Mouse (Mus musculus) gastrocnemius, adult 2 months (tissue): ENCODE results near the gene Mras. TPM values are rescaled to one million over a fixed set of nuclear protein-coding genes. Genes with fewer than 3 reads are reported as not detected.
A peak's percentile ranks its signal among the peaks of the same experiment; 100 is the strongest.

ENCODE experiments used
- DNase-seq: peaks from one replicate; pipeline ENCODE4 v3.0.0; 2022
- H3K27ac ChIP-seq: fragments of 200-600 bp; 2 replicates; pipeline ENCODE4 v1.8.1; 2022; ENCODE audit warnings: mild to moderate bottlenecking
- H3K4me3 ChIP-seq: fragments of 200-600 bp; 2 replicates; pipeline ENCODE4 v1.8.1; 2022; ENCODE audit warnings: mild to moderate bottlenecking, moderate library complexity
- CTCF ChIP-seq: fragments of 200-600 bp; IDR thresholded peaks from 2 replicates; pipeline ENCODE4 v1.8.1; 2022; ENCODE audit warnings: antibody characterized with exemption, mild to moderate bottlenecking, moderate library complexity
- intact Hi-C: fragments of 180-260 bp; cut with DNase I; formaldehyde crosslinking; loops from one replicate; pipeline ENCODE4 v1.15.1; 2025
- total RNA-seq, 2 experiments: library from RNA; stranded (reverse); gene quantifications; 2 replicates each; pipeline ENCODE4 v1.2.3; 2021

Mras gene
- total RNA-seq, 2 experiments from 2014 or later: 5.0 to 5.7 TPM

DNA sequence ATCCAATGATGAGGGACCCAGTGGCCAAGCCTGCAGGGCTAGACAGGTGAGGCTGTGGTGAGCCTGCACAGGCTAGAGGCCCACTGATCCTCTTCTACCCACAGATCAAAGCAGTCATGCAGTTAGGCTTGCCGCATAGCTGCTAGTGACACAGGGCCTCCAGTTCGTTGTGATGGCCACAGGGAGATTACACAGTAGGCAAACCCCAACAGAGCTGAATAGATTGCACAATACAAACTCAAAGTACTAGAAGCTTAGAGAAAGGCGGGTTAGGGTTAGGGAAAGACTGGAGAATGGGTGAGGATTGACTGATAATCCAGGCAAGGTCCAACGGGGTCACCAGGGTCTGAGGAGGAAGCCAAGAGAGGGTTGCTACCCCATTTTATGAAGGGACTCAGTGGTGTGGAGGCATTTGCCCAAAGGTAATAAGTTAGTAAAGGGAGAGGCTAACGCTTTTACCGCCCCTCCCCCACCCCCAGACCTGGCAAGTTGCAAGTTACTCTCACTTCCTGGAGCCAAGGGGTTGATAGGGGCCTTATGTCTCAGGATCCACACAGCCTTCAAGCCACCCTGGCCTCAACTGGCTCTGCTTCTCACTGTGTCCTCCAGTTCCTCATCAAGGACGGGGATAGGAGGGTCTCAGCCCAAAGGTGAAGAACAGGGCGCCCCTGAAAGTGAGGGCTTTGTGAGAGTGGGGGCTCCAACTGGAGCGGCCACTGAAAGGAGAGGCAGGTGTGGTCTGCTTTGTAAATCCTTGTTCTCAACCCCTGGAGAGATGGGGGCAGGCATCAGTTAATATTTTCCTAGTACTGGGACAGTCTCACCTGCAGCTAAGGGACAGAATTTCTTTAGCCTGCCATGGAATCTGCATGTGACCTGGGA is 13.2 kb downstream of the Mras start:
- no peak for DNase-seq
- Histone ChIP-seq H3K4me3 (no peak overlapping the region), H3K27ac (no peak overlapping the region)
- intact Hi-C loops: no loop called here
- no peak for TF ChIP-seq CTCF

DNA sequence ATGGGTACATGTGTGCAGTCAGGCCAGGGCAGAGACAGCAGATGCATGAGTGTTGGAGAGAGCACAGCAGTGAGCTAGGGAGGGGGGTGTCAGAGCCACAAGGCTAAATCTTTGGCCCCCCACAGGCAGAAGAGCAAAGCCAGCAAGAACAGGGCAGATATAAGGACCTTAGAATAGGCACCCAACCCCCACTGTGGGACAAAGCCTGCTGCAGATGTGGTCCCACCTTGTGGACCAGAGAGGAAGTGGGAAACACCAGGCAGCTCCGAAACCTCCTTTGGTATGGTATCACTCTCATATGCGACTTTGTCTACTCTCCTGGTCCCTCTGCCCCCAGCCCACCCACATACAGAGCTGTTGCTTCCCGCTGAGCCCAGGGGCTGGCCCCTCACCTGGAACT is 15.3 kb downstream of the Mras start:
- no peak for DNase-seq
- intact Hi-C loops: no loop called here
- H3K4me3 ChIP-seq: no peak overlapping the region
- TF ChIP-seq CTCF: no peak
- H3K27ac ChIP-seq: no peak overlapping the region

GRCm38 (mm10) chr9:99419951-99420701 is 17.1 kb downstream of the Mras start:
- no peak for DNase-seq
- intact Hi-C loops: no loop called here
- Histone ChIP-seq H3K27ac (peak overlapping the region; percentile 20), H3K4me3 (0 out of 2 replicates have a peak overlapping the region, but pooled peaks have one; percentile 4)
- no peak for TF ChIP-seq CTCF

GRCm38 (mm10) chr9:99418377-99418776 is 18.8 kb downstream of the Mras start:
- Histone ChIP-seq H3K4me3 (no peak overlapping the region), H3K27ac (peak overlapping the region; percentile 66; the same call in 1 of the 2 replicates)
- intact Hi-C loops: no loop called here
- no peak for TF ChIP-seq CTCF
- DNase-seq: no peak

- peak overlapping the region; percentile 66 for H3K27ac ChIP-seq
- peak; percentile 49 for DNase-seq
- intact Hi-C loops: no loop called here
- H3K4me3 ChIP-seq: no peak overlapping the region
- no peak for TF ChIP-seq CTCF
These were observed 19.8 kb downstream of the Mras start for GRCm38 (mm10) chr9:99417288-99417846.

DNA sequence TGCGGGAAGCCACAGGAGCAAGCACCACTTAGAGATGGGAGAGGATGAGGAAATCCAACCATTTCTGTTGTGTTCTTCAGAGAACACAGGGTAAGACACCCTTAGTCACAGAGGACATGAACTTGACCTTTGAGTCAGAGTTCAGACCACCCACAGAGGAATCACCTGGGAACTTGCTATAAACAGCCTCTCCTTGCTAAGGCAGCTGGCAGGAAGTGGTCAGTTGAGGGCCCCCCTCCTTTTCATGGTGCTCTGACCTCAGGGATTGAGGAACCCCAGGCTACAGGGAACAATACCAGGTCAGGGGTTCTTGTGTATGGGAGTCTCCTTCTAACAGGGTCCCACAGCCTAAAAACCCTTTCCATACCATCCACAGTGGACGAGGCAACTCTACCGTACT is 20.4 kb downstream of the Mras start:
- no peak for TF ChIP-seq CTCF

DNA sequence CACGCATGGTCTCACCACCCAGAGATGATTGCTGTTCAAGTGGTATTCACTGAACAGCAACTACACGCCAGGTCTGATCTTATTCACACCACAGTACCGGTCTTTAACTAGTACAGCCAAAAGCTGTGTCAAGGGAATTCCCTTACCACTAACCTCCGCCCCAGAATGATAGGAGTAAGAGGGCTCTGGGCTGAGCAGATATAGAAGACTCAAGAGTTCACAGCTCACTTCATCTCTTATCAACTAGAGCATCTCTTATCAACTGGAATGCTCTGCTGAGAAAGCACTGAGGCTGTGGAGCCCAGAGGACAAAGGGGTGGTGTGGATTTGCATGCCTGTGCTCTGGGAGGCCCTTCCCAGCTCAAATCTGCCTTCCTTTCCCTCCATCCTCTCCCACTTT is 25.4 kb downstream of the Mras start:
- no peak for TF ChIP-seq CTCF
- Histone ChIP-seq H3K27ac (no peak overlapping the region), H3K4me3 (no peak overlapping the region)
- intact Hi-C loops: no loop called here
- no peak for DNase-seq

More for the DNA sequence above, 20.4 kb downstream of the Mras start:
- H3K4me3 ChIP-seq: no peak overlapping the region
- no peak for DNase-seq
- peak overlapping the region; percentile 66 for H3K27ac ChIP-seq
- intact Hi-C loops: no loop called here

GRCm38 (mm10) chr9:99411093-99411492 is 26.1 kb downstream of the Mras start:
- DNase-seq: no peak
- Histone ChIP-seq H3K4me3 (no peak overlapping the region), H3K27ac (no peak overlapping the region)
- TF ChIP-seq CTCF: no peak
- intact Hi-C loops: no loop called here

DNA sequence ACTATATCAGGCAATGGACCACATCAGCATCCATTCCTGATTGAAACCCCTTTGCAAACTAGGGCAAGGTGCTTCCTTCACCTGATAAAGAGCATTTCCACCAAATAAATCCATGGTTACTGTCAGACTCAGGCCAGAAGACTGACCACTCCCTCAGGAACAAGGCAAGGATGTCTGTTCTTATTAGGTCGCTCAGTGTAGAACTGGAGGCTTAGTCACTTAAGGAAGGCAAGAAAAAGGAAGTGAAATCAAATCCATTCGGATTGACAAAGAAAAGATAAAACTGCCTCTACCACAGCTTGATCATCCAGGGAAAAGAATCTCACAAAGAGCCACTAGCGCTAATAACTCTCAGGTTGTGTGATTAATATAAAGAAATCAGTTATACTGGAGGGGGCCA is 27.9 kb downstream of the Mras start:
- Histone ChIP-seq H3K27ac (no peak overlapping the region), H3K4me3 (no peak overlapping the region)
- TF ChIP-seq CTCF: no peak
- intact Hi-C loops: no loop called here
- no peak for DNase-seq

DNA sequence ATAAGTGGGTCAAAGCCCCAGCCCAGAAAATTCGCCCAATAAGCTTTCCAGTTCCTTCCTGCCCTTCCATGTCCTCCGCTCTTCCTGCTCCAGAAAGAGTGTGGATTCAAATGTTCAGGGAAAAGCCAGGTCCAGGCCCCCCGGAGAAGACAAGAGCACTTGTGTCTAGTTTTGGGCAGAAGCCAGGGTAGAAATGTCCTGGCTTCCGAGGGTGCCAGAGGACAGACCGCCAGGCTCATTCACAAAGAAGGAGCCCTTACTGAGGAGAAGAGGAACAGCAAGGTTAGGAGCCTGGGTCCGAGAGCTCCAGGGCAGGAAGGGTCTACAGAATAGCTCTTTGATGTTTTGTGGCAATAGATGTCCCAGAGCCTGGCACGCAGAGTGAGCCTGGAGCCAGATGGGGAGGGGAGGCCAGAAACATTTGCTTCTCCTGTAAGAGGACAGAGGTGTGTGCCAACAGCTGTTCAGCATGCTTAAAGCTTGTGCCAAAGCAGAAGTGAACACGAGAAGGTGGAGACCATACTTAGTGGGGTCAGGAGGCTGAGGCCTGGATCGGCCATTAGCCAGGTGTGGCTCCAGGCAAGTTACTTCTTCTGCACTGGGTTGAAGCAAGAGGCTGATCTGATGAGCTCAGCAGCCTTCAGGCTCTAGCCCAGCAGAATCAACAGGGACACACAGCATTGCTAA is 35.8 kb downstream of the Mras start:
- DNase-seq: peak; percentile 82
- TF ChIP-seq CTCF: no peak
- intact Hi-C loops: loop anchor here (2.0 kb wide), 1 partner anchor 35 kb away; the partner anchor contains the start of gene Mras
- Histone ChIP-seq H3K27ac (peak overlapping the region; percentile 84), H3K4me3 (no peak overlapping the region)

GRCm38 (mm10) chr9:99400781-99401180 is 36.4 kb downstream of the Mras start:
- Histone ChIP-seq H3K4me3 (no peak overlapping the region), H3K27ac (peak overlapping the region; percentile 84)
- DNase-seq: peak; percentile 74
- intact Hi-C loops: loop anchor here (2.0 kb wide), 1 partner anchor 36 kb away; the partner anchor contains the start of gene Mras
- TF ChIP-seq CTCF: no peak
